Mouse (Mus musculus): ENCODE measurements around the gene Gm2115. TPM values are rescaled to one million over a fixed set of nuclear protein-coding genes. Genes with fewer than 3 reads are reported as not detected.

The Gm2115 gene
- 0.10 and 0.41 TPM in 2 replicates for polyA plus RNA-seq (2016; fragmentation: Nextera tagmentation; extraction: Ambion mirVana)

- Histone ChIP-seq H3K9ac (peak within 1 kb of the TSS; percentile 63), H3K9me3 (replicated peaks) (no peaks in the 10 kb centered on the region), H3K27me3 (replicated peaks) (peaks cover 25% of the 10 kb centered on the region), H3K4me3 (peak within 1 kb of the TSS; percentile 53), H3K27ac (ENCODE audit: poor library complexity, severe bottlenecking) (no peak within 1 kb of the TSS), H3K4me2 (peak within 1 kb of the TSS; percentile 86), H3K4me1 (replicated peaks) (0 out of 2 replicates have a peak, but pooled peaks cover 5% of the 10 kb centered on the region), H3K36me3 (no peaks in the 10 kb centered on the region)
- 0 out of 2 replicates have a peak, but pooled peaks have one; percentile 45 for ATAC-seq (ENCODE audit: insufficient number of reproducible peaks, low FRiP score)
- WGBS, result 1% methylated on average over 52 of the region's 52 CpGs
Measured at GRCm38 (mm10) chr7:84528796-84529533, at the start of gene Gm2115. Gene Gm2115, plus strand, starts transcription at chr7:84528954.

GRCm38 (mm10) chr7:84483447-84484407 is 45.0 kb upstream of the Gm2115 start:
- H3K27me3 ChIP-seq (replicated peaks), result no peaks in the 10 kb centered on the region
- no peak overlapping the region for H3K27ac ChIP-seq (ENCODE audit: poor library complexity, severe bottlenecking)
- H3K36me3 ChIP-seq, result no peaks in the 10 kb centered on the region
- WGBS, result 72% methylated on average over 3 of the region's 3 CpGs
- H3K4me3 ChIP-seq, result no peak overlapping the region
- no peak overlapping the region for H3K4me2 ChIP-seq
- no peaks in the 10 kb centered on the region for H3K9me3 ChIP-seq (replicated peaks)
- ATAC-seq (ENCODE audit: insufficient number of reproducible peaks, low FRiP score), result no peak
- H3K4me1 ChIP-seq (replicated peaks), result no peaks in the 10 kb centered on the region; the same call in 1 of the 2 replicates
- no peak overlapping the region for H3K9ac ChIP-seq

- no peak overlapping the region for H3K9ac ChIP-seq
- H3K4me3 ChIP-seq, result no peak overlapping the region
- no peaks in the 10 kb centered on the region; the same call in 1 of the 2 replicates for H3K4me1 ChIP-seq (replicated peaks)
- no peak overlapping the region for H3K27ac ChIP-seq (ENCODE audit: poor library complexity, severe bottlenecking)
- H3K27me3 ChIP-seq (replicated peaks), result no peaks in the 10 kb centered on the region
- no peak overlapping the region for H3K4me2 ChIP-seq
- no peak for ATAC-seq (ENCODE audit: insufficient number of reproducible peaks, low FRiP score)
- no peaks in the 10 kb centered on the region for H3K9me3 ChIP-seq (replicated peaks)
- H3K36me3 ChIP-seq, result no peaks in the 10 kb centered on the region
- WGBS, result 91% methylated on average over 2 of the region's 2 CpGs
Measured at GRCm38 (mm10) chr7:84486485-84486884, 42.3 kb upstream of the Gm2115 start.

- H3K27ac ChIP-seq (ENCODE audit: poor library complexity, severe bottlenecking), result no peak overlapping the region
- WGBS, result 87% methylated on average over 1 of the region's 1 CpGs
- H3K4me3 ChIP-seq, result no peak overlapping the region
- no peaks in the 10 kb centered on the region for H3K4me1 ChIP-seq (replicated peaks)
- no peak overlapping the region for H3K4me2 ChIP-seq
- no peaks in the 10 kb centered on the region for H3K9me3 ChIP-seq (replicated peaks)
- no peak for ATAC-seq (ENCODE audit: insufficient number of reproducible peaks, low FRiP score)
- H3K27me3 ChIP-seq (replicated peaks), result no peaks in the 10 kb centered on the region
- no peaks in the 10 kb centered on the region for H3K36me3 ChIP-seq
- H3K9ac ChIP-seq, result no peak overlapping the region
Measured at GRCm38 (mm10) chr7:84503163-84503562, 25.6 kb upstream of the Gm2115 start.

GRCm38 (mm10) chr7:84518533-84519198 is 10.1 kb upstream of the Gm2115 start:
- no peaks in the 10 kb centered on the region for H3K9me3 ChIP-seq (replicated peaks)

GRCm38 (mm10) chr7:84521329-84521728 is 7.4 kb upstream of the Gm2115 start:
- Histone ChIP-seq H3K27me3 (replicated peaks) (no peaks in the 10 kb centered on the region), H3K27ac (ENCODE audit: poor library complexity, severe bottlenecking) (no peak overlapping the region), H3K4me2 (no peak overlapping the region), H3K9me3 (replicated peaks) (no peaks in the 10 kb centered on the region), H3K4me3 (no peak overlapping the region), H3K4me1 (replicated peaks) (no peaks in the 10 kb centered on the region), H3K9ac (no peak overlapping the region), H3K36me3 (no peaks in the 10 kb centered on the region)
- no peak for ATAC-seq (ENCODE audit: insufficient number of reproducible peaks, low FRiP score)
- 38% methylated on average over 1 of the region's 1 CpGs for WGBS

More at GRCm38 (mm10) chr7:84518533-84519198, 10.1 kb upstream of the Gm2115 start:
- no peak overlapping the region for H3K4me3 ChIP-seq
- no peak overlapping the region for H3K9ac ChIP-seq
- no peak overlapping the region for H3K4me2 ChIP-seq
- no peak overlapping the region for H3K27ac ChIP-seq (ENCODE audit: poor library complexity, severe bottlenecking)
- no peaks in the 10 kb centered on the region for H3K27me3 ChIP-seq (replicated peaks)
- ATAC-seq (ENCODE audit: insufficient number of reproducible peaks, low FRiP score), result no peak
- no peaks in the 10 kb centered on the region for H3K4me1 ChIP-seq (replicated peaks)
- no peaks in the 10 kb centered on the region for H3K36me3 ChIP-seq

- no peak overlapping the region for H3K4me3 ChIP-seq
- ATAC-seq (ENCODE audit: insufficient number of reproducible peaks, low FRiP score), result no peak
- H3K27me3 ChIP-seq (replicated peaks), result no peaks in the 10 kb centered on the region
- no peak overlapping the region for H3K9ac ChIP-seq
- H3K9me3 ChIP-seq (replicated peaks), result no peaks in the 10 kb centered on the region
- no peak overlapping the region for H3K27ac ChIP-seq (ENCODE audit: poor library complexity, severe bottlenecking)
- WGBS, result 58% methylated on average over 1 of the region's 1 CpGs
- no peaks in the 10 kb centered on the region for H3K4me1 ChIP-seq (replicated peaks)
- H3K4me2 ChIP-seq, result no peak overlapping the region
- H3K36me3 ChIP-seq, result no peaks in the 10 kb centered on the region
Measured at GRCm38 (mm10) chr7:84522426-84522825, 6.3 kb upstream of the Gm2115 start.

GRCm38 (mm10) chr7:84526171-84526570 is 2.6 kb upstream of the Gm2115 start:
- no peak overlapping the region for H3K27ac ChIP-seq (ENCODE audit: poor library complexity, severe bottlenecking)
- 37% methylated on average over 1 of the region's 1 CpGs for WGBS
- H3K9ac ChIP-seq, result no peak overlapping the region
- H3K9me3 ChIP-seq (replicated peaks), result no peaks in the 10 kb centered on the region
- no peak overlapping the region for H3K4me2 ChIP-seq
- ATAC-seq (ENCODE audit: insufficient number of reproducible peaks, low FRiP score), result no peak
- 0 out of 2 replicates have a peak, but pooled peaks cover 5% of the 10 kb centered on the region for H3K4me1 ChIP-seq (replicated peaks)
- no peak overlapping the region for H3K4me3 ChIP-seq
- no peaks in the 10 kb centered on the region for H3K36me3 ChIP-seq
- peaks cover 21% of the 10 kb centered on the region for H3K27me3 ChIP-seq (replicated peaks)

- peaks cover 22% of the 10 kb centered on the region for H3K27me3 ChIP-seq (replicated peaks)
- no peak overlapping the region for H3K9ac ChIP-seq
- no peaks in the 10 kb centered on the region for H3K36me3 ChIP-seq
- no peak overlapping the region for H3K4me2 ChIP-seq
- WGBS, result 48% methylated on average over 1 of the region's 1 CpGs
- no peaks in the 10 kb centered on the region for H3K9me3 ChIP-seq (replicated peaks)
- ATAC-seq (ENCODE audit: insufficient number of reproducible peaks, low FRiP score), result no peak
- no peak overlapping the region for H3K4me3 ChIP-seq
- 0 out of 2 replicates have a peak, but pooled peaks cover 5% of the 10 kb centered on the region for H3K4me1 ChIP-seq (replicated peaks)
- H3K27ac ChIP-seq (ENCODE audit: poor library complexity, severe bottlenecking), result no peak overlapping the region
Measured at GRCm38 (mm10) chr7:84532795-84533194, 4.0 kb downstream of the Gm2115 start.

GRCm38 (mm10) chr7:84534632-84535031 is 5.9 kb downstream of the Gm2115 start:
- no peak overlapping the region for H3K9ac ChIP-seq
- H3K4me3 ChIP-seq, result no peak overlapping the region
- ATAC-seq (ENCODE audit: insufficient number of reproducible peaks, low FRiP score), result no peak
- 72% methylated on average over 3 of the region's 3 CpGs for WGBS
- no peaks in the 10 kb centered on the region for H3K36me3 ChIP-seq
- no peaks in the 10 kb centered on the region for H3K4me1 ChIP-seq (replicated peaks)
- H3K27ac ChIP-seq (ENCODE audit: poor library complexity, severe bottlenecking), result no peak overlapping the region
- peaks cover 11% of the 10 kb centered on the region; the same call in 1 of the 2 replicates for H3K27me3 ChIP-seq (replicated peaks)
- no peak overlapping the region for H3K4me2 ChIP-seq
- H3K9me3 ChIP-seq (replicated peaks), result no peaks in the 10 kb centered on the region
